Mouse (Mus musculus): Measurements from ENCODE around the gene Hspa1b.

The Hspa1b gene

DNA sequence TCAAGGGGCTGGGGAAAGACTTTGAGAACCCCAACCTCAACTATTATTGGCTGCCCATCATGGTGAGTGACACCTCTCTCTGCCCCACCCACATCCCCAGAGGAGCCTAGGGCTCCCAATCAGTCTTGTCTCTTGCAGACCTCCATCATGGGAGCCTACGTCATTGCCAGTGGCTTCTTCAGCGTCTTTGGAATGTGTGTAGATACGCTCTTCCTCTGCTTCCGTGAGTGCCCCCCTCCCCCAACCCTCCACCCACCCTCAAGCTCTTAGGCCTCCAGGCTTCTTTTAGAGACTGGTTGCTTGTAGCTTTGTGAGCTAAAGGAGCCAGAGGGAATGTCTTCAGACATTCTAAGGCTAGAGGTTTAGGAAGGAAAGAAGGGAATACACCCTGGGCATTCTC is 30.2 kb downstream of the Hspa1b start:
- no peak for DNase-seq (ENCODE audit: low read depth, low spot score)

DNA sequence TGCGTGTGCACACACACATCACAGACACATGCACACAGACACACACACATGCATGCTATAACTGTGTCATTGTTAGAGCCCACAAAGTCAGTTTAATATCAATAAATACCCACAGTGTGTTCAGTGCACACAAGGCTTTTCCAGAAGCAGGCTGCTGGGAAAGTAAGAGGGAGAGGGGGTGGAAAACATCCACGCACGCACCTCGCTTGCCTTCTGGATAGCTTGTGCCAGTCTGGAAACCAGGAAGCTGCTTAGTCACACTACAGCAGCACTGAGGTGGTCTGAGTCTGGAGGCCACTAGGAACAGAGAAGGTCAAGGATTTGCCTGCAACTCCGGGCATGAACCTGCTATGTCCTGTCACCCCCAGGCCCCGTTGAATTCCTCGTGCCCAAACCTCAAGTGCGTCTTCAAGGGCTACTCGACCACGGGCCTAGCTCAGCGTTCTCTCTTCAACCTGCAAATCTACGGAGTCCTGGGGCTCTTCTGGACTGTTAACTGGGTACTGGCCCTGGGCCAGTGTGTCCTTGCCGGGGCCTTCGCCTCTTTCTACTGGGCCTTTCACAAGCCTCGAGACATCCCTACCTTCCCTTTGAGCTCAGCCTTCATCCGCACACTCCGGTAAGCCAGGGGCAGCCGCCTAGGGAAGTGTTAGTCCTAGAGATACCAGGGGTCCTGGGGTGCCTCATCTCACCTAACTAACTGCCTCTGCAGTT is 31.6 kb downstream of the Hspa1b start:
- no peak for DNase-seq (ENCODE audit: low read depth, low spot score)

DNA sequence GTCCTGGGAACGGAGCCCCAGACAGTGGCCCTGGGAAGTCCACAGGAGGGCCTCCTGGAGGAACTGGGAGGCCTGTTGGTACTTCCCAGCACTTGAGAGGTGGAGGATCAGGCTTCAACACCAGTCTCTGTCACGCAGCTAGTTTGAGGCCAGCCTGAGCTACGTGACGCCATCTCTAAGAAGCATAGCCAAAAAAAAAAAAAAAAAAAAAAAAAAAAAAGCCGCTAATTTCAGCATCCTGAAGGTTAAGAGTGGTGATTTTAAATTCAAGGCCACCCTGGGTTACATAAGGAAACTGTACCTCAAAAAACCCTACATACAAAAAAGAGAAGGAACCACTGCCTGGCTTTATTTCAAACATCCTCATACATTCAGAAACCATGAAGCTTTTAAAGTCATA is 34.8 kb downstream of the Hspa1b start:
- no peak for DNase-seq (ENCODE audit: low read depth, low spot score)

DNA sequence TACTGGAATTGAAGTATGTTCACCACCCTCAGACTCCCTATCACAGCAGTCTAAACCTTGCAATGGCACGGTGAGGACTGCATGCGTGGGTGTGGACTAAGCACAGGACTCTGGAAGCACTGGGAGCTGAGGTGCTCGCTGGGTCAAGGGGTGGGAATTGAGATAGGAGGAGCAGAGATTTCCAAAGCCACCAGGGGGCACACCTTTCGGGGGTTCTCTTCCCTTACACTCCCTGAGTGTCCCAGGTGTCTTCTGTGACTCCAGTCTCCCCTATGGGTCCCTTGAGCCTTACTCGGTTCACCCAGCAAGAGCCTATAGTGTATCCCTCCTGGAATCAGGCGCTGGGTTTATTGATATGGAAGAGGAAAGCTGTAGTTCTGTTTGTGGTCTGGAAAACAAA is 36.1 kb downstream of the Hspa1b start:
- no peak for DNase-seq (ENCODE audit: low read depth, low spot score)

DNA sequence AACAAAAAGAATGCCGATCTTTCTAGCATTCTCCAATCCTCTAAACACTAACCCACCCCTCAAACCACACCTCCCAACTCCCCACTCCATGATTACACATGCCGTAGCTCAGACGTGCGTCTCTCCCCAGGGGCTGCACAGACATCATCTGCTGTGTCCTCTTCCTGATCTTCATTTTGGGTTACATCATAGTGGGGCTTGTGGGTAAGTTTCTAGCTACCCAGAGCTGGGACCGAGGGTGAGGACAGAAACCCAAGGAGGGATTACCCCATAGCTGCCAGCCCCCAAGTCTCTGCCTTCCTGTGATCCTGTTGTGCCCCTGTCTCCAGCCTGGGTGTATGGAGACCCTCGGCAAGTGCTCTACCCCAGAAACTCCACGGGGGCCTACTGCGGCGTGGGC is 41.9 kb downstream of the Hspa1b start:
- DNase-seq (ENCODE audit: low read depth, low spot score): no peak

- no peak for DNase-seq (ENCODE audit: low read depth, low spot score)
Measured at GRCm38 (mm10) chr17:34916316-34916715, 42.7 kb downstream of the Hspa1b start.

GRCm38 (mm10) chr17:34915410-34915831 is 43.6 kb downstream of the Hspa1b start:
- no peak for DNase-seq (ENCODE audit: low read depth, low spot score)

DNA sequence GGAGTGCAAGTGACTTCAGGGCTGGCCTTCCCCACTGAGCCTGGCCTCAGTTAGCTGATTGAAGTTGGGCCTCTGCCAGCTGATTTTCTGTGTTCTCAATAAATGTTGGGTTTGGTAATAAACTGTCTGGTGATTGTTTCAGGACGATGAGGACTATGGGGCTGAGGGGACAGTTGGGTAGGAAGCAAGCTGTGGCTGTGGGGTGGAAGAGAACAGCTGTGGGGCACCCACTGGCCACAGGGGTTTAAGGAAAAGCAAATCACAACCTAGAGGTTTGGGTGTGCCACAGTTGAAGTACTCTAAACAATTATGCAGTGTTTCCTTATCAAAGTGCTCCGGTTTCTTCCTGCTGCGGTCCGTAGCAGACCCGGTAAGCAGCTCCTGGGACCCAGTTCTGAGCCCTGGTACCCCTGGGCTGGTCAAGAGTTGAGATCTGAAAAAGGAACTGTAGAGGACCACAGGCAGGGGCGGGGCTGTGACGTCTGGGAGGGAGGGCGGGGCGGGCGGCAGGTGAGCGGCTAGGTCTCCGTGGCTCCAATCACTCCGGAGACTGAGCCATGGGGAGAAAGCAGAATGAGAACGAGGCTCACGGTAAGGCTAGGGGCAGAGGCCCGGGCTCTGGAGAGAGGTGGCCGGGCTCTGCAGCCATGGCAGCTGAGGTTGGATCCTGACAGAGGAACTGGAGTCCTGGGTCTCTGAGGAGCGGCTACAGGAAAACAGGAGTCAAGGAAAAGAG is 44.9 kb downstream of the Hspa1b start, which contains the start of gene Slc44a4:
TSS of gene Slc44a4 (plus strand) at position 537 of the 736 bp plus-strand sequence.
- DNase-seq (ENCODE audit: low read depth, low spot score): no peak

GRCm38 (mm10) chr17:34911945-34912351 is 47.1 kb downstream of the Hspa1b start:
- DNase-seq (ENCODE audit: low read depth, low spot score): no peak

DNA sequence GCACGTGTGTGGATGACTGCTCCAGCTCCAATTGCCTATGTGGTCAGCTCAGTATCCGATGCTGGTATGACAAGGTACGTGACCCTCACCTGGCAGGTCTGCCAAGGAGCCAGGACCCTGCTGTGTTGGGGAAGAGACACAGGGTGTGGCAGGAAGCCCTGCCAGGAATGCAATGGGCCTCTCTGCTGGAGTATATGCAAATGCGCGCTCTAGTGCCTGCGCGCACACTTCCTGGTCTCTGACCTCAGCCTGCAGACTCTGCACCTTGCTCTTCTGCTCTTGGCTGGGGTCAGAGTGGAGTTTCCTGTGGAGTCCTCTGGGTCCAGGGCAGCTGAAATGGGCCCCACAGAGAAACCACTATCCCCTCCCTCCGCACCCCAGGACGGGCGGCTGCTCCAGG is 48.1 kb downstream of the Hspa1b start:
- no peak for DNase-seq (ENCODE audit: low read depth, low spot score)
